Mouse (Mus musculus) myocyte (in vitro differentiated cells): ENCODE results near the gene Zdhhc7. TPM values are rescaled to one million over a fixed set of nuclear protein-coding genes. Genes with fewer than 3 reads are reported as not detected.

Experiments used
- H3K27me3 ChIP-seq: one replicate; pipeline ENCODE4 v1.6.1; 2011; ENCODE audit not compliant: control insufficient read depth, insufficient read depth, insufficient read length
- H3K36me3 ChIP-seq: one replicate; pipeline ENCODE4 v1.6.1; 2011; ENCODE audit not compliant: control insufficient read depth, insufficient read depth
- H3K4me2 ChIP-seq: one replicate; pipeline ENCODE4 v1.6.1; 2011; ENCODE audit warnings: low read depth, control low read depth
- H3K4me3 ChIP-seq: one replicate; pipeline ENCODE4 v1.5.1; 2011; ENCODE audit warnings: mild to moderate bottlenecking, control low read depth, moderate library complexity
- H3K79me2 ChIP-seq: one replicate; pipeline ENCODE4 v1.6.1; 2011; ENCODE audit not compliant: control insufficient read depth, insufficient read depth
- H3ac ChIP-seq: one replicate; pipeline ENCODE4 v1.6.1; 2011; ENCODE audit not compliant: control insufficient read depth, insufficient read length
- CEBPB ChIP-seq: IDR thresholded peaks from 2 replicates; pipeline ENCODE4 v1.6.1; 2011; ENCODE audit warnings: mild to moderate bottlenecking, moderate library complexity; ENCODE audit not compliant: poor library complexity, insufficient read depth, severe bottlenecking
- E2F4 ChIP-seq: IDR thresholded peaks from one replicate; pipeline ENCODE4 v1.6.1; 2011; ENCODE audit warnings: mild to moderate bottlenecking, control low read depth, moderate library complexity; ENCODE audit not compliant: insufficient read depth
- MAX ChIP-seq: IDR thresholded peaks from one replicate; pipeline ENCODE4 v1.6.1; 2011; ENCODE audit warnings: low read depth, mild to moderate bottlenecking, control low read depth
- MYOD1 ChIP-seq, 3 experiments: IDR thresholded peaks; one replicate each; pipeline ENCODE4 v1.6.1; 2011; ENCODE audit warnings: control low read depth in 2 of 3, low read depth in 2 of 3, mild to moderate bottlenecking in 2 of 3, moderate library complexity in 1 of 3; ENCODE audit not compliant: insufficient read length in 2 of 3, control insufficient read depth in 1 of 3
- MYOG ChIP-seq, 3 experiments: IDR thresholded peaks; one replicate each; pipeline ENCODE4 v1.6.1; 2011; ENCODE audit warnings: control low read depth in 2 of 3, low read depth in 2 of 3, mild to moderate bottlenecking in 2 of 3; ENCODE audit not compliant: insufficient read length in 2 of 3, control insufficient read depth in 1 of 3, insufficient read depth in 1 of 3
- POLR2A ChIP-seq: IDR thresholded peaks from one replicate; pipeline ENCODE4 v1.6.1; 2011; ENCODE audit warnings: low read depth, mild to moderate bottlenecking, control low read depth, moderate library complexity; ENCODE audit not compliant: insufficient read length
- POLR2AphosphoS2 ChIP-seq: IDR thresholded peaks from one replicate; pipeline ENCODE4 v1.6.1; 2011; ENCODE audit warnings: low read depth, control low read depth; ENCODE audit not compliant: insufficient read length
- REST ChIP-seq: IDR thresholded peaks from one replicate; pipeline ENCODE4 v1.6.1; 2011; ENCODE audit warnings: mild to moderate bottlenecking, control low read depth, moderate library complexity; ENCODE audit not compliant: insufficient read depth, insufficient read length
- SRF ChIP-seq: IDR thresholded peaks from one replicate; pipeline ENCODE4 v1.6.1; 2011; ENCODE audit warnings: low read depth; ENCODE audit not compliant: control insufficient read depth, insufficient read length
- TCF12 ChIP-seq: IDR thresholded peaks from one replicate; pipeline ENCODE4 v1.6.1; 2011; ENCODE audit warnings: mild to moderate bottlenecking, control low read depth; ENCODE audit not compliant: poor library complexity, insufficient read depth, severe bottlenecking
- TCF3 ChIP-seq: IDR thresholded peaks from one replicate; pipeline ENCODE4 v1.6.1; 2011; ENCODE audit warnings: low read depth, control low read depth; ENCODE audit not compliant: insufficient read length
- USF1 ChIP-seq: IDR thresholded peaks from one replicate; pipeline ENCODE4 v1.6.1; 2011; ENCODE audit warnings: low read depth, mild to moderate bottlenecking, control low read depth, moderate library complexity
- polyA plus RNA-seq: library from polyadenylated mRNA; unstranded; fragments of >200 nt; fragmentation: generic; extraction: Trizol; gene quantifications from one replicate; pipeline ENCODE4 v1.2.1, GENCODE M21; 2012; ENCODE audit warnings: missing spikeins

Zdhhc7 gene
- 31.7 TPM for polyA plus RNA-seq

DNA sequence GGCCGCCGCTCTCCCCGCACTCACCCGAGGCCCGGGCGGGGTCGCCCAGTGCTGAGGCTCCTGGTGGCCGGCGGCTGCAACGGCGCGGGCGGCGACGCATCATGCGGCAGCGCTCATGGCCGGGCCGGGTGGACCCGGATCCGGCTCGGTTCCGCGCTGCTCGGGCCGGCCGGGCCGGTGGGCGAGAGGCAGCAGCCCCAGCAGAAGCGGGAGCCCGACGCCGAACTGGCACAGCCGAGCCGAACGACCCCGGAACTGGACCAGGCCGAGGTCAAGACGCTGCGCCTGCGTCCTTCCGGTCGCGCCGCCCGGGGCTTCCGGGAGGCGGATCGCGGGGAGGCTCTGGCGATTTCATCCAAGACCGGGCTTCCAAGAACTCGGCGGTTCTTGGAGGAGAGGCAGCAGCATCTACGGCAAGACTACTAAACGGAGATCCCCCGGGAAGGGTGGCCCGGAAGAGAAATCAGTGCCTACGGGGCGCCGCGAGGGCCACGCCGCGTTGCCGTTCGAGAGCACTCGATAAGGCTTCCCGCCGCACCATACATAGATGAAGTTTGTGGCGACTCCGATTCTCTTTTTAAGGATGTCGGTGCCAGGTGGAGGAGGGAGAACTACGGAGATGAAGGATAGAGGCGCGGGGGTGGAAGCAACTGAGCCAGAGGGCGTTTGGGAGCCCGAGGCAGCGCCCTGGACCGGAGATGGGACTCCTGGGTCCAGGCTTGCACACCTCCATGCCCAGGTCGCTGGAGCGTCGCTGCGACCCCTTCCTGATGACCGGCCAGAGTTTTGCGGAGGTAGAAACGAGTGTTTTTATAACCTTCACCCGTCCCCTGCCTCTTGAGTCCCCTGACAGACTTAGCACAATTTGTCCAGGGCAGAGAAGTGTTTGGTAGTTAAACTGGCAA lies at the start of gene Zdhhc7:
TSS of gene Zdhhc7 (minus strand) at position 415 of the 905 bp plus-strand sequence.
- TF ChIP-seq REST (no peak), POLR2A (peak; percentile 72), TCF3 (no peak), POLR2AphosphoS2 (peak; percentile 84)
- peak within 1 kb of the TSS; percentile 75 for H3K4me3 ChIP-seq
- H3K36me3 ChIP-seq: no peaks in the 10 kb centered on the region
- H3K79me2 ChIP-seq: peaks cover 45% of the 10 kb centered on the region
- H3ac ChIP-seq: peak within 1 kb of the TSS; percentile 90
- no peaks in the 10 kb centered on the region for H3K27me3 ChIP-seq
- peak within 1 kb of the TSS; percentile 97 for H3K4me2 ChIP-seq

DNA sequence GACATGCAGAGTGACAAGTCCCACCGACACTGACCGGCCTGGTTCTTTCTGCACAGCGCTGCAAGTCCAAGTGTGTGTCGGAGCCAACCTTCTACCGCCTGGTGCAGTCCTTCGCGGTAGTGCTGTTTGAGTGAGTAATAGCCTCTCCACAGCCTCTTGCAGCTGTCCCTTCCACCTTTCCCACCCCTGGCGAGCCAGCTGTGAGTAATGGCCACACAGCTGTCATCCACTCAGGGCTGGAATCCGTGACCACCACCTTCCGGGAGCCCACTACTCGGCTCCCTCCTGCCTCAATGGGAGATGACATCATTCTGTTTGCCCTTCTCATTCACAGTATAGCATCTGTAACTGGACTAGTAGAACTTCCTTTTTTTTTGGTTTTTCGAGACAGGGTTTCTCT lies 48.7 kb upstream of the Zdhhc7 start:
- H3K36me3 ChIP-seq: no peaks in the 10 kb centered on the region
- TF ChIP-seq MYOD1 (IDR thresholded peaks at IDR 0.05; ENCODE audit: control insufficient read depth in 1 of 3, insufficient read length in 2 of 3, low read depth in 2 of 3) (peak in 2 of 3 experiments; percentile 99), CEBPB (no peak), MAX (no peak), POLR2AphosphoS2 (no peak), TCF12 (peak; percentile 69), E2F4 (no peak), MYOG (IDR thresholded peaks at IDR 0.05; ENCODE audit: control insufficient read depth in 1 of 3, insufficient read depth in 1 of 3, insufficient read length in 2 of 3, low read depth in 2 of 3) (peak in 2 of 3 experiments; percentile 91 to 92), REST (no peak), SRF (no peak), POLR2A (no peak), TCF3 (peak; percentile 95), USF1 (no peak)
- H3K4me2 ChIP-seq: peak overlapping the region; percentile 22
- no peaks in the 10 kb centered on the region for H3K27me3 ChIP-seq
- no peak overlapping the region for H3K4me3 ChIP-seq
- no peak overlapping the region for H3ac ChIP-seq
- H3K79me2 ChIP-seq: no peaks in the 10 kb centered on the region

DNA sequence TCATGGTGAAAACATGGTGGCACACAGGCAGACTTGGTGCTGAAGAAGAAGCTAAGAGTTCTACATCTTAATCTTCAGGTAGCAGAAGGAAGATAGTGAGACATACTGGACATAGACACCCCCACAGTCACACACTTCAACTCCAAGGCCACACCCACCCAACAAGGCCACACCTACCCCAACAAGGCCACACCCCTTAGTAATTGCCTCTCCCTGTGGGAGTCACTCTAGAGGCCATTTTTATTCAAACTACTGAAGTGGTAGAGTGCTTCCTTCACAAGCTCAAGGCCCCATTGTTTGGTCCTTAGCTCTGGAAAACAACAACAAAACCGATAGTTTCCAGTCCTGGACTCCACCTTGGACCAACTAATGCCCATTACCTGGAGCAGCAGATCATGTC lies 44.8 kb upstream of the Zdhhc7 start:
- Histone ChIP-seq H3K4me2 (no peak overlapping the region), H3K79me2 (no peaks in the 10 kb centered on the region), H3K4me3 (no peak overlapping the region), H3ac (no peak overlapping the region), H3K27me3 (no peaks in the 10 kb centered on the region), H3K36me3 (no peaks in the 10 kb centered on the region)
- TF ChIP-seq REST (no peak), MAX (no peak), E2F4 (no peak), MYOG (IDR thresholded peaks at IDR 0.05; ENCODE audit: control insufficient read depth in 1 of 3, insufficient read depth in 1 of 3, insufficient read length in 2 of 3, low read depth in 2 of 3) (no peak), USF1 (no peak), SRF (no peak), TCF12 (no peak), POLR2A (no peak), MYOD1 (IDR thresholded peaks at IDR 0.05; ENCODE audit: control insufficient read depth in 1 of 3, insufficient read length in 2 of 3, low read depth in 2 of 3) (no peak)

DNA sequence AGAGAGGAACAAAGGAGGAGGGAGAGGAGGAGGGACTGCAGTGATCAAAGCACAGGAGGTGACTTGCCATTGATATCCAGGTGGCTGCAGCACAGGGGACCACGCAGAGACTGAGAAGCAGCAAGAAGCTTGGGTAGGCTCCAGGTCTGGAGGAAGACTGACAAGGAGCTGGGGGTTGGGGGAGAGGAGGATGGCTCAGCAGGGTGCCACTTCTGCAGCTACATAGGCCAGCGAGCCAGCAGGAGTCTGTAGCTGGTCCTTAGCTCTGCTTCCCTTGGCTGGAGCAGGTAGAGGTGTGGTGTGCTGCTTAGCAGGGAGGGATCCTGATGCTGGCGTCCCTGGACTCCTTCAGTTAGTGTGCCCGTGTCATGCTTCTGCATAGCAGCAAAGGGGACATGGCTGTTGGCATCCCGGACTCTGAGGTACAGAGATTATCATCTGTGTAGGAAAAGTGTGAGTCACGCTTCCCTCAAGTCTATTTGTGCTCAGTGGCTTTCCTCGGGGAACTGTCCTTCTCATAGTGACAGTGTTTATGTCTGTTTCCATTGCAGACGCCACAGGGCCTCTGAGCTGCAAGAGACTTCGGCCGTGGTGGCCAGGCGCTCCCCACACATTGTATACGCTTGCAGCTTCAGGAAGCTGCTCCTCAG lies 43.5 kb upstream of the Zdhhc7 start:
- Histone ChIP-seq H3ac (no peak overlapping the region), H3K36me3 (no peaks in the 10 kb centered on the region), H3K27me3 (no peaks in the 10 kb centered on the region), H3K4me3 (no peak overlapping the region), H3K79me2 (no peaks in the 10 kb centered on the region), H3K4me2 (no peak overlapping the region)
- TF ChIP-seq CEBPB: no peak

DNA sequence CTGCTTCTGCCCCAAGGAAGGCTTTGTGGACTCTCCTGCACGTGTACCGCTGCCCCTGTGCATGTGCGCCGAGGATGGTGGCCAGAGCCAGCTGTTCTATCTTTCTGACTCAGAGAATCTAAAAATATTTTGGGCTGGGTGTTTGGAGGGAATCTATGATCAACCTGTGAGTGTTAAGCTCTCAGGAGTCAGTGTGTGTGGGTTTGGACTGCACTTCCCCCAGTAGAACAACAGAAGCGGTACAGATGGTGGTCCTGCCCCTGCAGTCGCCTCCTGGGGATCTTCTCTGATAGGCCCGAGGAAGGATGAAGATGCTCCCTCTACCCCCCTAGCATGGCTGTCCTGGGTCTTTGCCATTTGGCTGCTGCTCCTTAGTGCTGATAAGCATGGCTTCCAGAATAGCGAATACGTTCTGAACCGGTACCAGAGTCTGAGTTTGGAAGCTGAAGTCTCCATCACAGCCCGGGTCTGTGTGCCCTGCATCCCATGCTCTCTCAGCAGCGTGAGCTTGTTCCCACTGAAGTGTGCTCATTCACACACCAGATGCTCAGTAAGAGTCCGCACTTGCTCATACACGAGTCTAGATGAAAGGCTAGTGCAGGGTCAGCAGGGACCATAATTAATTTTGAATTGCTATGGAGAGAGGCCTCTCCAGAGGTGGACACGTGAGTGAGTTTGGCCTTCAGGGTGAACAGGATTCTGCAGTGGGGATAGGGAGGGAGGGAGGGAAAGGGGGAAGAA lies 42.8 kb upstream of the Zdhhc7 start:
- H3K4me2 ChIP-seq: peak overlapping the region; percentile 46
- no peaks in the 10 kb centered on the region for H3K27me3 ChIP-seq
- H3ac ChIP-seq: no peak overlapping the region
- H3K36me3 ChIP-seq: no peaks in the 10 kb centered on the region
- H3K4me3 ChIP-seq: no peak overlapping the region
- no peaks in the 10 kb centered on the region for H3K79me2 ChIP-seq
- TF ChIP-seq E2F4: no peak
- peak; percentile 19 for TF ChIP-seq TCF12
- no peak for TF ChIP-seq CEBPB
- TF ChIP-seq REST: no peak
- TF ChIP-seq MAX: no peak
- TF ChIP-seq TCF3: no peak
- TF ChIP-seq SRF: no peak
- TF ChIP-seq USF1: no peak
- TF ChIP-seq POLR2A: no peak
- TF ChIP-seq POLR2AphosphoS2: no peak
- TF ChIP-seq MYOD1 (IDR thresholded peaks at IDR 0.05; ENCODE audit: control insufficient read depth in 1 of 3, insufficient read length in 2 of 3, low read depth in 2 of 3): peak in 2 of 3 experiments; percentile 69 to 73
- TF ChIP-seq MYOG (IDR thresholded peaks at IDR 0.05; ENCODE audit: control insufficient read depth in 1 of 3, insufficient read depth in 1 of 3, insufficient read length in 2 of 3, low read depth in 2 of 3): peak in 2 of 3 experiments; percentile 66 to 78
